ENCODE assay signal across 11 mouse cellular contexts in the genomic region with DNA sequence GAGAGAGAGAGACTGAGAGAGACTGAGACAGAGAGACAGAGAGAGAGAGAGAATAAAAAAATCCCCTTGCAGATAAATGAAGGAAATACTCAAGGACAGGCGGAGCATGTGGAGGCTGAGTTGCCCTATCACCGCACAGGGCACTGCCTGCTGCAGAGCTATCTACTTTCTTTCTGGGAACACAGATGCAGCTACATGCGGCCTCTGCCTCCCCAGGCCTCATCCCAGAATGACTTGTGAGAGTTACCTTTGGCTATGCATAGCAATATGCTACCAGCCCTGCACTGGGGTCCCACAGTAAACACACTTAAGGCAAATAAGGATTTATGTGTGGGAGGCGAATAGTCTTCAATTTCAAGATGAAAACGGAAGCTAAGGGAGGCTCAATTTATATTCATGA.
DNase-seq lines count a peak whose midpoint lies in the region; ATAC-seq and TF ChIP-seq lines count a peak whose summit lies in the region.
"Had no signal": no experiment of that assay in that cellular context is flagged by ENCODE, and none has a peak within 500 bp of the region (broad histone marks: within the 10 kb centered on the region; RNA-seq: fewer than 3 reads in every experiment).

No protein-coding gene starts in this region.

- TF ChIP-seq POLR2A in heart, adult 2 months (IDR thresholded peaks at IDR 0.05; ENCODE audit: insufficient read depth, low read depth, low read length), result no peak

- H3K27ac ChIP-seq in heart, adult 2 months, result peak overlapping the region; percentile 58
- peak overlapping the region; percentile 48; the same call in 1 of the 2 replicates for H3K27ac ChIP-seq in hindbrain, embryonic 16.5 days (ENCODE audit: low read depth, low read length)
- H3K27ac ChIP-seq: liver, embryonic 14.5 days had no signal

- no peak for TF ChIP-seq EP300 in heart, adult 2 months (IDR thresholded peaks at IDR 0.05; ENCODE audit: insufficient read depth, low read depth, low read length)

- no peak for ATAC-seq in hindbrain, embryonic 16.5 days

- no peaks in the 10 kb centered on the region for H3K9me3 ChIP-seq in hindbrain, embryonic 16.5 days (ENCODE audit: control insufficient read depth, low read length)

- DNase-seq in heart, adult 2 months, result peak in 1 of 2 experiments; percentile 9
- no peak for DNase-seq in heart, postnatal 36 days
- DNase-seq in testis, postnatal 10 days (ENCODE audit: low spot score), result peak; percentile 41
- DNase-seq in testis, postnatal 14 days (ENCODE audit: low spot score), result no peak
- no peak for DNase-seq in urinary bladder, postnatal 10 days (ENCODE audit: low spot score)
- DNase-seq in right cerebral cortex, adult 18-20 months, result no peak
- DNase-seq: kidney, adult 8-10 months; thymus, adult 18-20 months had no signal

- intact Hi-C loops in heart, adult 2 months (cut with DNase I), result no loop called here
- intact Hi-C loops in heart, postnatal 36 days (cut with DNase I), result no loop called here

- no peak overlapping the region for H3K4me2 ChIP-seq in hindbrain, embryonic 16.5 days (ENCODE audit: low read length)

- no peaks in the 10 kb centered on the region for H3K36me3 ChIP-seq in heart, adult 2 months (ENCODE audit: control insufficient read depth, insufficient read depth, low read length)
- no peaks in the 10 kb centered on the region; the same call in 1 of the 2 replicates for H3K36me3 ChIP-seq in hindbrain, embryonic 16.5 days (ENCODE audit: control insufficient read depth, insufficient read depth, low read length)

- no peak overlapping the region for H3K9ac ChIP-seq in heart, adult 2 months (ENCODE audit: low read depth, low read length)
- no peak overlapping the region for H3K9ac ChIP-seq in hindbrain, embryonic 16.5 days (ENCODE audit: low read depth, low read length)
- H3K9ac ChIP-seq: liver, embryonic 14.5 days had no signal

- H3K79me2 ChIP-seq in heart, adult 2 months (replicated peaks; ENCODE audit: control insufficient read depth, insufficient read depth, low read length), result no peaks in the 10 kb centered on the region

- no peaks in the 10 kb centered on the region for H3K27me3 ChIP-seq in heart, adult 2 months (ENCODE audit: control insufficient read depth, insufficient read depth, low read length)
- H3K27me3 ChIP-seq in hindbrain, embryonic 16.5 days (replicated peaks; ENCODE audit: control insufficient read depth, insufficient read depth, low read length), result no peaks in the 10 kb centered on the region
- H3K27me3 ChIP-seq: CH12.LX had no signal

- no peak overlapping the region for H3K4me3 ChIP-seq in heart, adult 2 months
- no peak overlapping the region for H3K4me3 ChIP-seq in hindbrain, embryonic 16.5 days (ENCODE audit: low read length)

- no peak for TF ChIP-seq CTCF in heart, adult 2 months (IDR thresholded peaks at IDR 0.05)

- H3K4me1 ChIP-seq in heart, adult 2 months (ENCODE audit: control insufficient read depth, insufficient read depth, low read length), result no peaks in the 10 kb centered on the region
- H3K4me1 ChIP-seq in hindbrain, embryonic 16.5 days (ENCODE audit: control insufficient read depth, insufficient read depth, low read depth, low read length), result peaks cover 22% of the 10 kb centered on the region

- 40% methylated on average over 5 of the region's 5 CpGs for WGBS in heart, adult 2 months
- WGBS in hindbrain, embryonic 16.5 days, result 27% methylated on average over 5 of the region's 5 CpGs
